Mouse (Mus musculus) cerebellum, adult 18-20 months (tissue): ENCODE measurements at regions not wholly inside any gene's neighbourhood (a gene's known extent, or its start where the extent isn't known, plus 50 kb on each side); places are given as distances from the start of the nearest gene placed in this dataset.

Source experiments
- DNase-seq, 2 experiments: peaks; one replicate each; pipeline ENCODE4 v3.0.0; 2021

DNA sequence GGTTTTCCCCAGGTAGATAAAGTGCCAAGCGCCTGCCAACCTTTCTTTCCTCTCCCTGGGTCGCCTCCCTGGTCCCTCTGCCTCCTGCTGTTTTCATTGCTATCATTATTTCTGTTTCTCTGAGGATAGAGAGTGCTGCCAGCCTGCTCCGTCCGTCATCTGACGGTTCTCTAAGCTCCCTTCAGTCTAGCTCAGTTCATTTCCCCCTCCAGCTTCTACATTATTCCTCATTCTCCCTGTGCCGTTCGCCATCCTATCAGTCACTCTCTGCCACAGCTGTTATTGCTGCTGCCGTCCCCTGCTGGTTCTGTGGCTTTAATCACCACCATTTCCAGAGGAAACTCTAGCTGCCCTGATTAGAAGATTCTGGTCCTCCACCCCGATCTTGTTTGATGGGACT, 84.7 kb upstream of the Rfx3 start:
- no peak for DNase-seq

DNA sequence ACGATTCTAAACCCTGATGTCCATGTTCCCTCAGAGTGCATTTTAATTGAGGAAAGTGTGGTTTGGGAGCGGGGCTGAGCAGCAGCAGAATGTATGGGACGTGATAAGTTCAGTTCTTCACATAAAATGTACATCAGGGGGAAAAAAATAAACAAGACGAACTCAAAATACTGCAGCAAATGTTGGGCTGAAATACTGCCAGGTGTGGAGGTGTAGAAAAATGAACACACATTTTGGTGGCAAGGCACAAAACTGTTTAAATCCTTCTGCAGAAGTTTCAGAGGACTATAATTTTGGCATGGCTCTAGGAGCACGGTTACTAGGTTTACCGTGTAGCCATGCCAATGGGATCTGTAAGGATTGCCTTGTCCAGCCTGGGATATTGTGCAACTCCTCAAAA, 81.3 kb upstream of the Rfx3 start:
- no peak for DNase-seq

DNA sequence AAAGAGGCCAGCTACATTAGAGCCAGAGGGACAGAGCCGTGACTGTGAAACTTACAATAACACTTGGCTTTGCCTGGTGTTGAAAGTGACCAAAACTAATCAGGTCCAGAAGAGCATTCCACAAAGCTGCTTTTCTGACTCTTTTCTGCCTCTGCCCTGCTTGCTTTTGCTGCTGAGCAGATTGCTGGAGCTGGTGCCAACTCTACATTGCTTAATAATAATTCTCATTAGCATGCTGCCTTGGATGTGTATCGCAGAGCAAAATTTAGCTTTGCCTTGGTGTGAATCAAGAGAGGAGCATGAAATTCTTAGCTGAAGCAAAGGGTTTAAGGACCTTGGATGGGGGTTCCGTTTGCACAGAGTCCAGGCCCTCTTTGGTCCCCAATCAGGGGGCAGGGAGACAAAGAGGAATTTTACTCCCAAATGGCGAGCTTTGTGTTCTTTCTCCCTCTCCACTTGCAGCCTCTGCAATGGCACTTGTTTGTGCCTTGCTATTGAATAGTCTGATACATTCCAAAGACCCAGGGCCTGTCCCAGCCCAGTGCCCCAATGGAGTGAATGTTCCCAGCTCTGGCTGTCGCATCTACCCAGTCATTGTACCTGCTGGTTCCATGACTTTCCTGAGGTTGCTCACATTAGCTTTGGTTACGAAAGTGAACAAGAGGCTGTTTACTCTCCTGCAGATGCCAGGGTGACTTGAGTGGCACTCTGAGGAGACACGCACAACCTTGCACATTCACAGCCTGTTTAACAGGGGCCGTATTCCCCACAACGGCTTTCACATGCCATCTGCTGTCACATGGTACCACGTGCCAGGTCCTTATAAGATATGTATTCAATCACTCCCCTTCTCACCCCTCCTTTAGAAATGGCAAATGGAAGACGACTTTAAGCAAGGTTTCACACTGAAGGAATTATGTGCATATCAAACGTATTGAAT, 76.9 kb upstream of the Rfx3 start:
- peak; percentile 12 for DNase-seq

DNA sequence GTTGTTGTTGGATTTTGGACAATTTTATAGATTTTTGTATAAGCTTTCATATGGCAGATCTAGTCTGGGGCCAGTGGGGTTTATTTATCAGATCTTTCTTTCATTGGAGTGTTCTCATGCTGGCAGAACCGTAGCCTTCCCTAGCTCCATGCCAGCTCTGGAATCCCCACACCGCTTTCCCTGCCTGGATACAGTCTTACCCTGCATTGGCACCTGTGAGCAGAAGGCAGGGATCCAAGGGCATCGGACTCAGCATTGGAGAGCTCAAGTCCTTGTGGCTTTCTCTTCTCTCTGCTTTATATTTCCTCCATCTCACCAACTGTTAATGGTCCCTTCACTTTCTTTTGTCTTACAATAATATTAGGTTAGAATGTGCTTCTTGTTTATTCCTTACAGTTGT, 59.4 kb upstream of the Rfx3 start:
- DNase-seq = no peak
